Mouse (Mus musculus) heart, embryonic 12.5 days (tissue): Measurements from ENCODE around the gene Eloa. TPM values are rescaled to one million over a fixed set of nuclear protein-coding genes. Genes with fewer than 3 reads are reported as not detected.

ENCODE experiments used
- ATAC-seq: fragments of 200-750 bp; cut with Nextera tagmentation; 2 replicates; pipeline ENCODE4 v1.8.0; 2017; ENCODE audit warnings: moderate TSS enrichment, moderate library complexity; ENCODE audit not compliant: insufficient number of reproducible peaks, low FRiP score
- H3K27ac ChIP-seq: fragments of 300-500 bp; sonication (generic); 2 replicates; pipeline ENCODE4 v1.5.1; 2016; ENCODE audit warnings: mild to moderate bottlenecking, moderate library complexity; ENCODE audit not compliant: poor library complexity, severe bottlenecking
- H3K27me3 ChIP-seq: fragments of 300-500 bp; sonication (generic); replicated peaks from 2 replicates; pipeline ENCODE4 v1.6.1; 2016; ENCODE audit warnings: mild to moderate bottlenecking, moderate library complexity
- H3K36me3 ChIP-seq: fragments of 300-500 bp; sonication (generic); 2 replicates; pipeline ENCODE4 v1.6.1; 2016; ENCODE audit warnings: mild to moderate bottlenecking, moderate library complexity
- H3K4me1 ChIP-seq: fragments of 300-500 bp; sonication (generic); replicated peaks from 2 replicates; pipeline ENCODE4 v1.6.1; 2016; ENCODE audit warnings: mild to moderate bottlenecking
- H3K4me2 ChIP-seq: fragments of 300-500 bp; sonication (generic); 2 replicates; pipeline ENCODE4 v1.6.1; 2016; ENCODE audit warnings: mild to moderate bottlenecking, moderate library complexity
- H3K4me3 ChIP-seq: fragments of 300-500 bp; sonication (generic); 2 replicates; pipeline ENCODE4 v1.5.1; 2016; ENCODE audit warnings: mild to moderate bottlenecking
- H3K9ac ChIP-seq: fragments of 300-500 bp; sonication (generic); 2 replicates; pipeline ENCODE4 v1.6.1; 2016; ENCODE audit warnings: mild to moderate bottlenecking, moderate library complexity
- H3K9me3 ChIP-seq: fragments of 300-500 bp; sonication (generic); replicated peaks from 2 replicates; pipeline ENCODE4 v1.6.1; 2016; ENCODE audit warnings: mild to moderate bottlenecking, moderate library complexity
- WGBS: fragments of 180-500 bp; shearing (Covaris S2); methylation state at CpG from one replicate; pipeline ENCODE4 v1.1.7; 2016; 5-methylcytosine and 5-hydroxymethylcytosine counted together
- polyA plus RNA-seq: library from polyadenylated mRNA; unstranded; fragments of >200 nt; fragmentation: Nextera tagmentation; extraction: Ambion mirVana; gene quantifications from 2 replicates; pipeline ENCODE4 v1.2.1, GENCODE M21; 2016

The Eloa gene
- polyA plus RNA-seq, 1 experiment from 2014 or later = 35.3 TPM

GRCm38 (mm10) chr4:136030968-136031909, 9.7 kb upstream of the Eloa start:
- Histone ChIP-seq H3K9me3 (no peaks in the 10 kb centered on the region), H3K4me1 (peaks cover 13% of the 10 kb centered on the region), H3K27ac (peak overlapping the region; percentile 81), H3K27me3 (no peaks in the 10 kb centered on the region), H3K36me3 (no peaks in the 10 kb centered on the region), H3K4me3 (no peak overlapping the region), H3K4me2 (peak overlapping the region; percentile 36), H3K9ac (peak overlapping the region; percentile 49; the same call in 1 of the 2 replicates)
- WGBS = 6% methylated on average over 8 of the region's 8 CpGs
- peak; percentile 86 for ATAC-seq

- H3K36me3 ChIP-seq = no peaks in the 10 kb centered on the region
- no peak overlapping the region for H3K4me3 ChIP-seq
- no peak overlapping the region for H3K9ac ChIP-seq
- no peaks in the 10 kb centered on the region for H3K27me3 ChIP-seq
- no peak overlapping the region for H3K27ac ChIP-seq
- WGBS = 72% methylated on average over 5 of the region's 5 CpGs
- ATAC-seq = no peak
- no peaks in the 10 kb centered on the region for H3K9me3 ChIP-seq
- H3K4me1 ChIP-seq = peaks cover 13% of the 10 kb centered on the region
- H3K4me2 ChIP-seq = no peak overlapping the region
These were observed 7.1 kb upstream of the Eloa start for GRCm38 (mm10) chr4:136028689-136029088.

- no peak for ATAC-seq
- no peak overlapping the region for H3K9ac ChIP-seq
- no peak overlapping the region for H3K27ac ChIP-seq
- H3K4me1 ChIP-seq = peaks cover 13% of the 10 kb centered on the region
- H3K4me2 ChIP-seq = no peak overlapping the region
- no peaks in the 10 kb centered on the region for H3K9me3 ChIP-seq
- 83% methylated on average over 19 of the region's 19 CpGs for WGBS
- H3K27me3 ChIP-seq = no peaks in the 10 kb centered on the region
- no peaks in the 10 kb centered on the region for H3K36me3 ChIP-seq
- H3K4me3 ChIP-seq = no peak overlapping the region
These were observed 6.6 kb upstream of the Eloa start for GRCm38 (mm10) chr4:136028132-136028564.

GRCm38 (mm10) chr4:136027416-136028131, 6.0 kb upstream of the Eloa start:
- Histone ChIP-seq H3K4me3 (no peak overlapping the region), H3K27me3 (no peaks in the 10 kb centered on the region), H3K27ac (no peak overlapping the region), H3K9me3 (no peaks in the 10 kb centered on the region), H3K36me3 (no peaks in the 10 kb centered on the region), H3K4me1 (peaks cover 13% of the 10 kb centered on the region), H3K4me2 (no peak overlapping the region), H3K9ac (no peak overlapping the region)
- ATAC-seq = no peak
- WGBS = 68% methylated on average over 8 of the region's 8 CpGs

- H3K4me1 ChIP-seq = peaks cover 4% of the 10 kb centered on the region; the same call in 1 of the 2 replicates
- H3K27me3 ChIP-seq = no peaks in the 10 kb centered on the region
- no peak overlapping the region for H3K9ac ChIP-seq
- no peak for ATAC-seq
- no peaks in the 10 kb centered on the region for H3K9me3 ChIP-seq
- H3K27ac ChIP-seq = no peak overlapping the region
- H3K4me2 ChIP-seq = no peak overlapping the region
- WGBS = 61% methylated on average over 1 of the region's 1 CpGs
- H3K36me3 ChIP-seq = no peaks in the 10 kb centered on the region
- no peak overlapping the region for H3K4me3 ChIP-seq
These were observed 3.8 kb upstream of the Eloa start for GRCm38 (mm10) chr4:136025350-136025749.

- Histone ChIP-seq H3K27ac (no peak overlapping the region), H3K9ac (no peak overlapping the region), H3K4me3 (no peak overlapping the region), H3K4me2 (no peak overlapping the region), H3K4me1 (peaks cover 14% of the 10 kb centered on the region), H3K27me3 (no peaks in the 10 kb centered on the region), H3K36me3 (no peaks in the 10 kb centered on the region), H3K9me3 (no peaks in the 10 kb centered on the region)
- 91% methylated on average over 9 of the region's 9 CpGs for WGBS
- ATAC-seq = no peak
These were observed 1.4 kb upstream of the Eloa start for GRCm38 (mm10) chr4:136022924-136023323.

GRCm38 (mm10) chr4:136020743-136021548, 617 bp downstream of the Eloa start:
- H3K4me3 ChIP-seq = peak overlapping the region; percentile 98
- ATAC-seq = peak; percentile 75
- H3K4me2 ChIP-seq = peak overlapping the region; percentile 95
- H3K9ac ChIP-seq = peak overlapping the region; percentile 99
- peaks cover 18% of the 10 kb centered on the region for H3K4me1 ChIP-seq
- under 1% methylated on average over 49 of the region's 62 CpGs for WGBS
- H3K36me3 ChIP-seq = no peaks in the 10 kb centered on the region
- no peaks in the 10 kb centered on the region for H3K27me3 ChIP-seq
- no peaks in the 10 kb centered on the region for H3K9me3 ChIP-seq
- peak overlapping the region; percentile 81 for H3K27ac ChIP-seq

- ATAC-seq = no peak
- Histone ChIP-seq H3K27ac (no peak overlapping the region), H3K4me2 (no peak overlapping the region), H3K27me3 (no peaks in the 10 kb centered on the region), H3K36me3 (peaks cover 29% of the 10 kb centered on the region), H3K4me3 (no peak overlapping the region), H3K9ac (no peak overlapping the region), H3K4me1 (peaks cover 18% of the 10 kb centered on the region), H3K9me3 (no peaks in the 10 kb centered on the region)
- WGBS = 84% methylated on average over 3 of the region's 3 CpGs
These were observed 5.4 kb downstream of the Eloa start for GRCm38 (mm10) chr4:136016059-136016602.

- Histone ChIP-seq H3K9me3 (no peaks in the 10 kb centered on the region), H3K4me3 (no peak overlapping the region), H3K36me3 (peaks cover 80% of the 10 kb centered on the region), H3K27ac (no peak overlapping the region), H3K4me1 (no peaks in the 10 kb centered on the region), H3K27me3 (no peaks in the 10 kb centered on the region), H3K9ac (no peak overlapping the region), H3K4me2 (no peak overlapping the region)
- 85% methylated on average over 4 of the region's 4 CpGs for WGBS
- no peak for ATAC-seq
These were observed 11.0 kb downstream of the Eloa start for GRCm38 (mm10) chr4:136010586-136010985.

- ATAC-seq = no peak
- Histone ChIP-seq H3K4me3 (no peak overlapping the region), H3K36me3 (peaks cover 93% of the 10 kb centered on the region), H3K27ac (no peak overlapping the region), H3K4me2 (no peak overlapping the region), H3K9ac (no peak overlapping the region), H3K4me1 (0 out of 2 replicates have a peak, but pooled peaks cover 3% of the 10 kb centered on the region), H3K27me3 (no peaks in the 10 kb centered on the region), H3K9me3 (no peaks in the 10 kb centered on the region)
- WGBS = 94% methylated on average over 8 of the region's 8 CpGs
These were observed 12.6 kb downstream of the Eloa start for GRCm38 (mm10) chr4:136008782-136009447.
